Mouse (Mus musculus): ENCODE measurements around the gene Rab11fip4.

Gene Rab11fip4

DNA sequence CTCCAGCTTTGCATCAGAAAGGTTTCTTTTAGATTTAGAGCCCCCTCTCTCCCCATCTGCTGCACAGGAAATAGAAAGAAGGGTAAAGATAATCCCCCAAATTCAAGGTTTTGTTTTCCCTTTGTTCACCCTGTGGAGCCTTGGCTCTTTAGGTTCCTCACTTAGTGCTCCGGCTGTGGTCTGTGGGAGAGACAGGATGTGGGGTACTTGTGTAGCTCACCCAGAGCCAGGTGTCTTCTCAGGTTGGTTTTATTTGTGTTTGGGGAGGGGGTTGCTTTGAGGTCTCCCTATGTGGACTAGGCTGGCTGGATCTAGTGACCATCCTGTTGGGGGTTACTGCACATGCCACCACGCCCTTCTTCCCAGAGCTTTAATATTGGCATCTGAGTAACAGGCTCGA is 23.9 kb downstream of the Rab11fip4 start:
- no peak for DNase-seq (ENCODE audit: low spot score)

DNA sequence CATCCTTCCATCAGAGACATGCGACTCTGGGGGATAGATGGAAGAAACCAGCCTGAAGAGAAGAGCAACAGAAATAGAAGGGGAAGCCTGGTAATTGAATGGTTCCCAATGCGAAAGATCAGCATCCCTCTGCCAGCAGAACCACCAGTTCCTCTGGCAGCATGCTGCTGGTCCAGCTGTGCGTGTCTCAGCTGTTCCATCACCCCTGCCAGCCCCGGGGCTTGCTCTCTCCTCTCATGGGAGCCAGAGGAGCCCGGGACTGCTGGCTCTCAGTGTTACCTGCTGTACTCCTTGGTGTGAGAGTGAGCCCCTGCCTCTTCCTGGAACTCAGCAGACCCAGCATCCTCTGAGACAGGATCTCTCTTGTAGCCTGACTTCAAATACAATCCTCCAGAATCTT is 24.9 kb downstream of the Rab11fip4 start:
- DNase-seq (ENCODE audit: low spot score), result no peak

DNA sequence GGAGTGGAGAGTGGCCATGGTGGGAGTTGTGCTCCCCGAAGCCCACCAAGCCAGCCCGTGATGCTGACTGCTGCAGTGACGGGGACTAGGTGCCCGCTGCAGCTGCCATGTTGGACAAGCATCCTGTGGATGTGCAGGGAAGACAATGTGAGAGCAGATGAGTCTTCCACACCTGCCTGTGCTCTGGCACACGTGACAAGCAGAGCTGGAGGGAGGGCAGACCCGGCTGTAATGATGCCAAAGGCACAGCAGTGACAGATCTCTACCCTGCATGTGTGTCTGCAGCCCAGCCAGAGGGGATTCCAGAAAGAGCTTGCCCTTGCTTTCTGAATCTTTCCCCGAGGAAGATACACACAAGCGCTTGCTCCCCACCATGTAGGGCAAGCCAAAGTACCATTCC is 27.0 kb downstream of the Rab11fip4 start:
- DNase-seq (ENCODE audit: low spot score), result no peak

DNA sequence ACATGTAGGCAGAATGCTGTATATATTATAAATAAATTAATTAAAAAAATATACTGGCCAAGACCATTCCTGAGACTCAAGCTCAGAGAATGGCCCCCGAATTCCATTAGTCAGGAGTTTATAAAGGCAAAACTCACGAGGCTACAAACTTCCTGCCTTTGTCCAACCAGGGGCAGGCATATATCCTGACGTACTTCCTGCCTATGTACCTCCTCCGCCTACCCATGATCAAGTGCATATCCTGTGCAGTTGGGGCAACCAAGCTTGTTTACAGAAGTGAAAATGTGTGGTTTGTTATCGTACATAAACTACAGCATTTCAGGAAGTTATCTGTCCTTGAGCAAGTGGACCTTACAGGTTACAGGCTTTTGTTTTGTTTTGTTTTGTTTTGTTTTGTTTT is 32.0 kb downstream of the Rab11fip4 start:
- DNase-seq (ENCODE audit: low spot score), result no peak

DNA sequence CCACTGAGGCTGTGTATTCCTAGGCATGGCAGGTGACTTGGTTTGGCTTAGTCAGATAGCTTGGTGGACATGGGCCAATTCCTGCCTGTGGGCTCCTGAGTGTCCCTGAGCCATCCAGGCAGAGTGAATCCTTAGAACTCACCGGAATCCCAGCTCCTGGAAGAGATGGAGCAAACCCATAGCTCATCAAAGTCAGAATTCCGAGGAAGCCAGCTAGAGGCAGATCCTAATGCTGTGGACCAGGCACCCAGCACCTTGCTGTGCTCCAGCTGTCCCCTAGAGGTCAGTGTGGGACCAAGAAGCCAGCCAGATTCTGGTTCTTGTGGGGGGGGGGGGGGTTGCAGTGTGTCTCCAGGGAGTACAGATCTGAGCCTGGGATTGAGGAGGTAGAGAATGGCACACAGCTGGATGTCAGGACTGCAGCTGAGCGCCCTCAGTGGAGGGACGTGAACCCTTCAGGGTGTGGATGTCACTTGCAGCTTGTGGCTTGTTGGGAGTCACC is 33.8 kb downstream of the Rab11fip4 start:
- no peak for DNase-seq (ENCODE audit: low spot score)

DNA sequence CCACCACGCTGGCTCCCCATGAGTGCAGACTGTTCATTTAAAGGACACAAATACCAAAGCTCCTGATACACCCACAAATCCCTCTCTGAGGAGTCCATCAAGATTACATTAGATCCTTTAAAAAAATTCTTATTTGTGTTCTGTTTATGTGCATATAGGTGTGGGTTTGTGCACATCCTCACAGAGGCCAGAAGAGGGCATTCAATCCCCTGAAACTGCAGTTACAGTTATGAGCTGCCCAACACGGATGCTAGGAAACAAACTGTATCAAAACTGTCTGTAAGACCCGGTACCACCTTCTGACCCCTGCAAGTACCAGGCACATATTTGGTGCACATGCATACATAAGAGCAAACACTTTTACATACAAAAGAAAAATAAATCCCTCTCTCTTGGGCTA is 37.7 kb downstream of the Rab11fip4 start:
- DNase-seq (ENCODE audit: low spot score), result no peak

DNA sequence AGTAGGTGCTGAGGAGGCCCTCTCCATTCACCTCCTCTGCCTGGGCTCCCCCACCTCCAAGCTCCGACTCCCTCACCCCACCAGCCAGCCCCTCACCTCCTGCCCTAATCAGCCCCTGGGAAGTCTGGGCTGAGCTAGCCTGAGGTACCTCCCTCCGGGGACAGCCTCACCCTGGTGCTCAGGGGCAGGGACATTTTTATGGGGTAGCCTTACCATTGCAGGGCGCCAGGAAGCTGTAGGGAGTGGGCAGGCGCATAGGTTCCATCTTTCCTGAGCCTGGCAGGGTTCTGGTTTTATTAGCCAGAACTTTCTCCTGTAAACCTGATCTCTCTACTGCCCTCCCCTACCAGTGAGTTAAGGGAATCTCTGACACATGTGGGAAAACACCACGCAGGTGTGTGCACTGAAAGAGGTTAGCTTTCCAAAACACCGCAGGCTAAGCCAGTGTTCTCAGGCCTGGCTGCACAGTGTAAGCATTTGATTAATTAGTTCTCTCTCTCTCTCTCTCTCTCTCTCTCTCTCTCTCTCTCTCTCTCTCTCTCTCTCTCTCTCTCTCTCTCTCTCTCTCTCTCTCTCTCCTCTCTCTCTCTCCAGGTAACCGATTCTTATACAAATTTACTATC is 38.9 kb downstream of the Rab11fip4 start:
- no peak for DNase-seq (ENCODE audit: low spot score)

DNA sequence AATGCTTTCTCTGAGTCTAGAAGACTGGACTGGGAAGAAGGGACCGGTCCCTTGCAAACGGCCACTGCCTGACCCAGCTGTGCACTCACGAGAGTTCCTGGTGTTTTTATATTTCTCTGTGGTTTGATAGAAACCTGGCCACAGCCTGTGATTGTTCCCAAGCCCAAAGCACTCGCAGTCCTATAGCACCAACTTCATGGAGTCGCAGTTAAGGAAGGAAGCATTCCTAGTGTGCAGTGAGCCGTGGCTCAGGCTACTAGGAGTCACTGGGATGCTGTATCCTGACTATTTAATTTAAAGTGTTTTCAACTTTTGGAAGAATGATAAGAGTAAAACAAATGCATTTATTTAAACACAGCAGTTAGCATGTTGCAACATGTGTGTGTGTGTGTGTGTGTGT is 39.5 kb downstream of the Rab11fip4 start:
- no peak for DNase-seq (ENCODE audit: low spot score)

DNA sequence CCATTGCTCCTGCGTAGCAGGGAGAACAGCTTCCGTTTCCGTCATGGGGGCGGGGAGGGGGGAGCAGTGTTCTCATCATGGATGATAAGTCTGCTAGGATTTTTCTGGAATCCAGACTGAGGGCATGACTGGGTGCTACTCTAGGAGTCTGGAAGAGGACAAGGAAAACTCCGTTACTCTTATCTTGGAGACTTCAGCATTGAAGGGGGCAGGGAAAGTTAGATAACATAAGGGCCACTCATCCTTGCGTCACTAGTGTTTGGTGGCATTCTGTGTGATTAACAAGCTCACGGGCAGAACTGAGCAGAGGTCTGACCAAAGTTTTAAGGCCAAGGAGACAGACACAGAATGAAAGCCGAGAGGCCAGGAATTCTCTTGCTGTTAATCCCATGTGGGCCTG is 42.4 kb downstream of the Rab11fip4 start:
- DNase-seq (ENCODE audit: low spot score), result no peak

DNA sequence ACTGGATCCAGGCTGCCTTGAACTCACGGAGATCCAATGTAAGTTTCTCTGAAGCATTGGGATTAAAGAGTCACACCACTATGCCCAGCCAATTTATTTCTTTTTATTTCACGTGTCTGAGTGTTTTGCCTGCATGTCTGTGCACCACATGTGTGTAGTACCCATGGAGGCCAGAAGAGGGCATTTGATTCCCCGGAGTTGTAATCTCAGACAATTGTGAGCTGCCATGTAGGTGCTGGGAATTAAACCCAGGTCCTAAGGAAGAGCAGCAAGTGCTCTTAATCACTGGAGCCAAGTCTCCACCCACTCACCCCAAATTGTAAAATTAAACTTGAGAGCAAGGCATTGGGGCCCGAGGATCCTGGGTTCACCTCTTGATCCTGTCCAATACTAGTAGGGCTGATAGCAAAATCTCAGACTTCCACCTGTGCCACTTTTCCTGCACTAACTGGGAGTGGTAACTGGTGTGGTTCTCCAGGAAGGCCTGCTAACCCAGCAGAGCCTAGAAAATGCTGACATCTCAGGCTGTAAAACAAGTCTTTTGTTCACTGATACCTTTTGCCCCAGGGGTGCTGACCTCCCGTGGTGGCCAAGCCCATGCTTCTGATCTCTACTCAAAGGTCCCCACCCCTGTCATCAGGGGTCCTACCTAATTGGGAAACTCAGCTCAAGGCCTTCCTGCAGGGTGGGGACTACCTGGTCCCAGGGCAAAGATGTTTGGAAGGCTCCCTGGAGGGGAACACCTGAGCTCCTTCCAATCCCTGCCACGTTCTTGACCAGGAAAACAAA is 44.8 kb downstream of the Rab11fip4 start:
- DNase-seq (ENCODE audit: low spot score), result no peak

DNA sequence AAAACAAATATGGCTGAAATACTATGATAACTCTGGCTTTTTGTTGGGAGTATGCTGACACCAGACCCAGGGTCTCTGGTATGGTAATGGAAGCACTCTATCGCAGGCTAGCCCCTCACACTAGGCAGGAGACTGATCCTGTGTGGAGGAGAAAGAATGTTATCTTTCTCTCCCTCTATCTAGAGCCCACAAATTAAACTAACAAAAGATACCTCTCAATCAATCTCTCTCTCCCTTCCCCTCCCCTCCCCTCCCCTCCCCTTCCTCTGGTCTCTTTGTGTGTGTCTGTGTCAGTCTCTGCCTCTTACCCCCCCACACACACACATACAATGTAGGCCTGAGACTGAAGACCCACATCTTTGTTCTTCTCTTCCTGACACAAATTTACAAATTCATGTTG is 45.5 kb downstream of the Rab11fip4 start:
- DNase-seq (ENCODE audit: low spot score), result no peak

DNA sequence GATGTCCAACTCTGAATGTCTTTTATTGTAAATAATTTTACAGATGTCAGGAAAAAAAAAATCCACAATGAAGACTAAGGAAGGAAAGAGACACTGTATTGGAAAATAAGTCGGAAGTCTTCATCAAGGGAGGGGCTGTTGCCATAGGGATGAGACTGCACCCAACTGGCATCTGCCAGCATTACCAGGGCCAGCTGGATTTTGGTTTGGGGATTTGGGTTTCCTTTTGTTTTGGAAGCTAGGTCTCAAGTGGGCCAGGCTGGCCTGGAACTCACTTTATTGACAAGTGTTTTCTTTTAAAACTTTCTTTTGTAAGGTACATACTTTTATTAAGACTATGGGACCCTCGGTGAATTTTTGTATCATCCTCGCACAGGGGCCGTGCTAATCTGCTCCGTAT is 47.7 kb downstream of the Rab11fip4 start:
- DNase-seq (ENCODE audit: low spot score), result no peak

DNA sequence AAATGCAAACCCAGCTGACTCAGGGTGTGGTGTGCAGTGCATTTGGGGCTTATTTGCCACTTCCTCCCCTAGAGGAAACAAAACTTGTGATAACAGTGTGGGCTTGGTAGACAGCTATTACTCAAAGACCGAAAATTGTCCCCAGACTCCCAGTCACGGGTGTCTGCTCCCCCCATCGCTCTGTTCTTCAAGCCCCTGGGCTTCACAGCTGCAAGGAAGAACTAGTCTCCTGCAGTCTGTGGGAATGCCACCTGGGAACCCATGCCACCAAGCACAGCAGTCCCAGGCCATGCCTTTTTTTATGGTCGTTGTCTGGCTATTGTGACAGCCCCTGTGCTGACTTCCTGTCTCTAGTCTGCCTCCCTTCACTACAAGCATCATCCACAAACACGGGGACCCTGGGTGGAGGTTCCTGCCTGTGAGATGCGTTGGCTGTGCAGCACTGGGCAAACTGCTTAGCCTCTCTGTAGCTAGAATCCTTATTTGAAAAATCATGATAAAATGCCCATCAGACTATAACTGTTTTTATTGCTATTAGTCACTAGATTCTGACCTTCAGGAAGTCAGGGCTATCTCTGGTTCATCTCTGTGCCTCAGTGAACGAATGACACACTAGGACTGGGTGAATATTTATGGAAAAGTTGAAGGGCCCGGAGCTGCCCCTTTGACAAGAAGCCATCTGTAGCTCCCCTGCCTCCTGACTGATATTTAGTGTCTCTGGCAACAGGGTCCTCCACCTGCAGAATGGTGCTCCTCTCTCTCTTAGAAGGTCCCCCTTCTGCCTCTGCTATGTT is 50.1 kb downstream of the Rab11fip4 start:
- DNase-seq (ENCODE audit: low spot score), result no peak

DNA sequence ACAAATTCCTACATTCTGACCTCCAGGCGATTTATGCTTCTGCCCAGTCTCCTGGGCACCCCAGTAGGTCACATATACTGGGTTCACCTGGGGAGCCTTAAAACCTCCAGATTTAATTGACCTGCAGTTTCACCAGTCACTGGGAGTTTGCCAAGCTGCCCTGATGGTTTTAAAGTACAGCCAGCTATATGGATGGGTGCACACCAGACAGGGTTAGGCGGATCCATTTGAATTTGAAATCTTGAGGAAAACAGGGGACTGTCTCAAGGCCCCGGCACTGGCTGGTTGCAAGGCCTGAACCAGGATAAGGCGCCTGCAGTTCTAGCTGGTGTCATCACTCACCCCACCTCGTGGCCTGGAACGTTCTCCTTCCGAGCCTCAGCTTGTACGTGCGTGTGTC is 52.7 kb downstream of the Rab11fip4 start:
- no peak for DNase-seq (ENCODE audit: low spot score)

DNA sequence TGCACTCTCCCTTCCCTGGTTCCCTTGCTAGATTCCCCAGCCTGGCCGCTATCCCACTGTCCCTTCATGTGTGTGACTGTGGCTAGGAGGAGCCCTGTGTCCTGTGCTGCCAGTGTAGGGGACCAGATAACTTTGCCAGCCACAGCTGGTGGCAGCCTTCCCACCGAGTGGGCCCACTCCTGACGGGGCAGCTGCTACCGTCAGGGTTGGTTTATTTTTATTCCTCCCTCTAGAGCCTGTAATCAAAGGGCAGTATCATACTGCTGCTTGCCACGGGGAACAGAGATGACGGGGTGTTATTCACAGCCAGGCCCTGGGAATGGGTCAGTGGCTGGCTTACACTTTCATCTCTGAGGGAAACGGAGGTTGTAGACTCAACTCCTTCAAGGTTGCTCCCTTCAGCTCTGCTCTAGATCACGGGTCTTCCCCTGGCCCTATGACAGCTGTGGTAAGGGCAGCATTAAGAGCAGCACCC is 53.7 kb downstream of the Rab11fip4 start:
- DNase-seq (ENCODE audit: low spot score), result no peak

DNA sequence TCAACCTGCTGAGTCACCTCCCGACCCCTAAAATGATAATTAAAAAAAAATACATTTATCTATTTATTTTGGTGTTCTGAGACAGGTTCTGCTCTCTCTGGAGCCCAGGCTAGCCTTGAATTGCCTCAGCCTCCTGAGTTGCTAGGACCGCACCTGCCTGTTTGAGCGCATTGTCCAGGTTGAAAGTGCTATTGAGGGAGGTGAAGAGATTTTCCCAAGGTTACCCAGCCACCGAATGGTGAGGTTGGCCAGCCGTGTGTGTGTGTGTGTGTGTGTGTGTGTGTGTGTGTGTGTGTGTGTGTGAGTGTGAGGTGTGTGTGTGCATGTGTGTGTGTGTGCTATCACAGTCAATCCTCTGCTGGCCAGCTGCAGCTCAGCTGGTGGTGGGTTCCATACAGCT is 55.0 kb downstream of the Rab11fip4 start:
- DNase-seq (ENCODE audit: low spot score), result no peak

DNA sequence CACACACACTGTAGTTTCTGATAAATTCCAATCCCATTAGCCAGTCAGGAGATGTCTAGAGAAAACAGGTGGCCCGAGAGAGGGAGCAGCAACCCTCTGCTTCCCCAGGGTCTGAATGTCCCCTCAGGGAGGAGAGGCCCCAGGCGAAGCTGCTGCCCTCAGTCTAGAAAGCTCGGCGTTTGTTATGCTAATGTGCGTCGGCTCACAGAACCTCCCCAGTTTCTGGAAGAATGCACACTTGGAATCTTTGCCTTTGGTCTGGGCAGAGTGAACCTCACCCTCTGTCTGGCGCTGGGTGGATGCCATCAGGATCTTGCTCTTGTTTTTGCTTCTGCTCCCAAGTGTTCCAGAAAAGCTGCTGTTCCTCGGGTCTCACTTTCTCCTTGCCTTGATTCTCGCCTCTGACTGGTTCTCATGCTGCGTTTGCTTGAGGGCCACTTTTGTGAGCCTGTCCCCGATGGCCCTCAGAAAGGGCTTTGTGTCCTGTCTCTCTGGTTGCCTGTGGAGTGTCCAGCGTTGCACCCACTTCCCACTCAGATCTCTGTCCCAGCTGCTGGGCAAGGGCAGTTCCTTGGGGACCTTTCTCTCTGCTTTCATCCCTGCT is 55.6 kb downstream of the Rab11fip4 start:
- no peak for DNase-seq (ENCODE audit: low spot score)

DNA sequence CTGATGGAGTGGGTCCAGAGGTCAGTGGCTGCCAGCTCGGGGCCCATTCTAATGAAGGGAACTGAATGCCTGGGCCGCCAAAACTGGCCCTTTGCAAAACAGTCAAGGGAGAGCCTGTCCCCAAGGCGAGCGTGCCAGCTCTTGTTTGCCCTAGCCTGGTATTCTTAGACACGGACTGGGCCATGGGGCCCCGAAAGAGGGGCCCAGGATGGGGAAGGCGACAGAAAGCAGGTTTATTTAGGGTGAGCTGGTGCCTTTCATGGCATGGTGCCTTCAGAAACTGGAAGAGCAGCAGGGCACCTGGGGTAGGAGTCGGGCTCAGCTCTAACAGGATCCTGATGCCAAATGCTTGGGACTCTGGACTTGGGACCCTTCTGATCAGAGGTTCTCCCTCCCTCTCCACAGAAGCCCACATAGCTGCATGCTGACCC is 56.1 kb downstream of the Rab11fip4 start:
- no peak for DNase-seq (ENCODE audit: low spot score)

DNA sequence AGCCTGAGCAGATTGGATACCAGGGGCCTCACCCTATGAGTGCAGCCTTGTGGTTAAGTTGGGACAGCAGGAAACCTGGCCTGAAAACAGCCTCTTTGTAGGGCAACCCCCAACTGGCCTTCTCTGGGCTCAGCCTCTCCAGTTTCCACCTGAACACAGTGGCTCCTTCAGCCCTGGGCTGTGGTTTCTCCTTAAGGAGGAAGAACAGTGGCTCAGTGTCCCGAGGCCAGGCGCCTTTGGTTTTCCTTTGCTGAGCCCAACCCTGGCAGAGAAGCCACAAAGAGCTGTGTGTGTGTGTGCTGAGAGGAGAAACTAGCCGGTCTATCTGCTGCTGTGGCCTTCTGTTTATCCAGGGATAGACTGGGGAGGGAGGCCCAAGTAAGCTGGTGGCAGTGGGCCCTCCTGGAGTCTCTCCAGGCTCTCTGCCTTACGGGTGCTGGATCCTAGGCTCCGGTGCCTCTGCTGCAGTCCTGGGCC is 59.4 kb downstream of the Rab11fip4 start:
- DNase-seq (ENCODE audit: low spot score), result no peak

DNA sequence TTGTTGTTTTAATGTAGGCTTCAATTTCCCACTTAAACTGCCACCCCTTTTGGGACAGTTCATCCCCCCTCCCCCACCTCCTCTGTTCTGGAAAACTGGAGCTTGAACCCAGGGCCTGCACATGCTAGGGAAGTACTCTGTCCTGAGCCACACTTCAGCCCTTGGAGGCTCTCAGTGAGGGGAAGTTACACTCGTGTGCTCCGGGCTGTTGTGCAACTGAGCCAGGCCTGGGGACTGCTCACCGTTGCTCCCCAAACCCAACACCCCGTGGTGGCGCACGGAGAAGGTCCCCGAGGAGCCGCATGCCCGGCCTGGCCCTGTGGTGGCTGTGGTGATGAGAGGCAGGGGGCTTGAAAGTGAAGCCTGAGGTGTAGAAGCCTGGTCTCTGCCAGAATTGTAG is 61.2 kb downstream of the Rab11fip4 start:
- DNase-seq (ENCODE audit: low spot score), result no peak

DNA sequence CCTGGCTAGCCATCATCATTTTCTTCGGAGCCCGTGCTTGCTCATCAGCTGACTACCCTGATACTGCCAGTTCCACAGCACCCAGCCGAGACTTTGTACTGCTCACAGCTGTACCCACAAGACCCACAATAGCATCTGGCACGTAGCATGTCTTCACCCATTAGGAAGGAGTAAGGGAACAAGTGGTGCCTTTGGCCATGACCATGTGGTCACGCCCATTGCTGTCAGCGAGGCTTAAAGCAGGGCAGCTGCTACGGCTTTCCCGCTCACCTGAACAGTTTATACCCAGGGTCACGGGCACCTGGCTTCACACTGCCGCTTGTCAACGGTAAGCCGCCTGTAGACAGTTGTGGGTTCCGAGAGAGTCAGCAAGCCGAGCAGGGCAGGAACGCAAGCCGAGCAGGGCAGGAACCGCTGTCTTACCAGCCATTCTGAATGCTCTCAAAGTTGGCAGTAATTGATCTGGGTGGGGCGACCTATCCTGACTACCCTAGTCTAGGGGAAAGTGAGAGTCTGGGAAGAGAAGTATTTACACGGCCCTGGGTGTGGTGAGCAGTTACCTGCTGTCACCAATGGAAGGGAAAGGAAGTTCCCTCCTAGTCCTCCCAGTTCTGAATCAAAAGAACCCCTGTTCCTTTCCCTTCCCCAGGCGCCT is 62.0 kb downstream of the Rab11fip4 start:
- DNase-seq (ENCODE audit: low spot score), result no peak

DNA sequence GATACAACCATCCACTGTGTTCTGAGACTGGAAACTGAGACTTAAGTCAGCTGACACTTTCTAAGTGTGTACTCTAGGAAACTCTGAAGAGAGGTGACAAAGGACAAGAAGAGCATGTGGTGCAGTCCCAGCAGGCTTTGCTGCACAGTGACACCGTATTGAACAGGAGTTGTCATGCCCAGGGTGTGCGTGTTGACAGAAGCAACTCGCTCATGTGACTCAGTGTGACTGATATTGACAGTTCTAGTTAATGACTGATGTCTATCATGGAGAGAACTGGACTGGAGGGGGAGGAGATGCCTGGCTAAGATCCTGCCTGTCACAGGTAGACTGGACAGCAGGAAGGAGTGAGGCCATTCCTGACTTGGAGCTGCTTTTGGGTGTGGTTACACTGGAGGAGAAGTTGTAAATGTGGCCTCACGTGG is 63.4 kb downstream of the Rab11fip4 start:
- no peak for DNase-seq (ENCODE audit: low spot score)

Data from testis, postnatal 14 days (tissue).